Mouse (Mus musculus): ENCODE measurements around the gene Grk6.

- no peak for TF ChIP-seq GATA1 (IDR thresholded peaks at IDR 0.05; ENCODE audit: low read length)
- no peak for TF ChIP-seq TAL1 (IDR thresholded peaks at IDR 0.05; ENCODE audit: low read length)
Observed at GRCm38 (mm10) chr13:55505810-55506209, 60.9 kb downstream of the Grk6 start.
